Mouse (Mus musculus) MEL (cell line): ENCODE data around the gene Masp2. TPM values are rescaled to one million over a fixed set of nuclear protein-coding genes. Genes with fewer than 3 reads are reported as not detected.

ENCODE experiments used
- DNase-seq: peaks from one replicate; pipeline ENCODE4 v3.0.0; 2011; ENCODE audit warnings: low read depth, low spot score
- H3K27ac ChIP-seq: 2 replicates; pipeline ENCODE4 v1.5.1; 2012; ENCODE audit warnings: low read depth, mild to moderate bottlenecking, control low read depth, low read length, moderate library complexity; ENCODE audit not compliant: control insufficient read depth
- H3K27me3 ChIP-seq, 2 experiments: fragments of 150-350 bp in 1 of 2; sonication (generic) in 1 of 2; 2 replicates each; pipeline ENCODE4 v1.6.1; 2012; ENCODE audit warnings: low read length in 2 of 2, mild to moderate bottlenecking in 2 of 2, improper control_type of control experiment in 1 of 2, moderate library complexity in 1 of 2; ENCODE audit not compliant: insufficient read depth in 2 of 2, control insufficient read depth in 1 of 2
- H3K36me3 ChIP-seq, 2 experiments: 2 replicates each; pipeline ENCODE4 v1.6.1; 2012 to 2014; ENCODE audit warnings: low read length in 2 of 2, improper control_type of control experiment in 1 of 2, inconsistent platforms in 1 of 2, mild to moderate bottlenecking in 1 of 2; ENCODE audit not compliant: insufficient read depth in 2 of 2, control insufficient read depth in 1 of 2
- H3K4me1 ChIP-seq, 2 experiments: fragments of 150-350 bp in 1 of 2; sonication (generic) in 1 of 2; 2 replicates each; pipeline ENCODE4 v1.6.1; 2012; ENCODE audit warnings: low read length in 2 of 2, improper control_type of control experiment in 1 of 2, mild to moderate bottlenecking in 1 of 2; ENCODE audit not compliant: insufficient read depth in 2 of 2, control insufficient read depth in 1 of 2
- H3K4me3 ChIP-seq, 2 experiments: fragments of 150-350 bp in 1 of 2; sonication (generic) in 1 of 2; 2 replicates each; pipeline ENCODE4 v1.5.1; 2012; ENCODE audit warnings: low read depth in 2 of 2, low read length in 2 of 2, mild to moderate bottlenecking in 2 of 2, moderate library complexity in 2 of 2, control low read depth in 1 of 2, improper control_type of control experiment in 1 of 2; ENCODE audit not compliant: control insufficient read depth in 1 of 2, insufficient read depth in 1 of 2
- H3K79me2 ChIP-seq: 2 replicates; pipeline ENCODE4 v1.6.1; 2012; ENCODE audit warnings: mild to moderate bottlenecking, low read length, moderate library complexity; ENCODE audit not compliant: control insufficient read depth, poor library complexity, insufficient read depth
- H3K9ac ChIP-seq: 2 replicates; pipeline ENCODE4 v1.6.1; 2012; ENCODE audit warnings: low read depth, mild to moderate bottlenecking, control low read depth, low read length, moderate library complexity; ENCODE audit not compliant: control insufficient read depth, poor library complexity, severe bottlenecking
- H3K9me3 ChIP-seq: fragments of 150-350 bp; sonication (generic); replicated peaks from 2 replicates; pipeline ENCODE4 v1.6.1; 2012; ENCODE audit warnings: mild to moderate bottlenecking, low read length, improper control_type of control experiment, moderate library complexity; ENCODE audit not compliant: insufficient read depth
- EP300 ChIP-seq, 2 experiments: IDR thresholded peaks; 2 replicates each; pipeline ENCODE4 v1.6.1; 2011; ENCODE audit warnings: improper control_type of control experiment in 2 of 2, low read length in 2 of 2, low read depth in 1 of 2, mild to moderate bottlenecking in 1 of 2
- ETS1 ChIP-seq: IDR thresholded peaks from 2 replicates; pipeline ENCODE4 v1.6.1; 2012; ENCODE audit warnings: low read depth, mild to moderate bottlenecking, inconsistent platforms, low read length, improper control_type of control experiment, moderate library complexity
- GABPA ChIP-seq: IDR thresholded peaks from 2 replicates; pipeline ENCODE4 v1.6.1; 2012; ENCODE audit warnings: low read depth, mild to moderate bottlenecking, inconsistent platforms, low read length, improper control_type of control experiment, moderate library complexity
- MAFK ChIP-seq: IDR thresholded peaks from 2 replicates; pipeline ENCODE4 v1.6.1; 2011; ENCODE audit warnings: low read depth, mild to moderate bottlenecking, low read length, improper control_type of control experiment, borderline replicate concordance
- MAX ChIP-seq: IDR thresholded peaks from 2 replicates; pipeline ENCODE4 v1.6.1; 2011; ENCODE audit warnings: low read length, improper control_type of control experiment
- MXI1 ChIP-seq: IDR thresholded peaks from 2 replicates; pipeline ENCODE4 v1.6.1; 2011; ENCODE audit warnings: mild to moderate bottlenecking, low read depth, low read length, improper control_type of control experiment
- MYB ChIP-seq: IDR thresholded peaks from 2 replicates; pipeline ENCODE4 v1.6.1; 2011; ENCODE audit warnings: mild to moderate bottlenecking, low read depth, low read length, improper control_type of control experiment
- POLR2A ChIP-seq, 2 experiments: IDR thresholded peaks; 2 replicates each; pipeline ENCODE4 v1.6.1; 2011 to 2012; ENCODE audit warnings: low read length in 2 of 2, mild to moderate bottlenecking in 2 of 2, control low read depth in 1 of 2, improper control_type of control experiment in 1 of 2, low read depth in 1 of 2, moderate library complexity in 1 of 2; ENCODE audit not compliant: control insufficient read depth in 1 of 2, insufficient read depth in 1 of 2, poor library complexity in 1 of 2
- RAD21 ChIP-seq: IDR thresholded peaks from 2 replicates; pipeline ENCODE4 v1.6.1; 2011; ENCODE audit warnings: mild to moderate bottlenecking, low read depth, low read length, improper control_type of control experiment
- SMC3 ChIP-seq: IDR thresholded peaks from 2 replicates; pipeline ENCODE4 v1.6.1; 2011; ENCODE audit warnings: low read depth, low read length, improper control_type of control experiment
- TAL1 ChIP-seq: IDR thresholded peaks from 2 replicates; pipeline ENCODE4 v1.6.1; 2012; ENCODE audit warnings: mild to moderate bottlenecking, inconsistent platforms, low read length, moderate library complexity, mixed read lengths
- TCF12 ChIP-seq: IDR thresholded peaks from 2 replicates; pipeline ENCODE4 v1.6.1; 2014; ENCODE audit warnings: low read depth, mild to moderate bottlenecking, inconsistent platforms, low read length, improper control_type of control experiment, moderate library complexity
- USF2 ChIP-seq, 2 experiments: IDR thresholded peaks; 2 replicates each; pipeline ENCODE4 v1.6.1; 2011 to 2012; ENCODE audit warnings: improper control_type of control experiment in 2 of 2, low read length in 2 of 2, borderline replicate concordance in 1 of 2, inconsistent platforms in 1 of 2, low read depth in 1 of 2, mild to moderate bottlenecking in 1 of 2; ENCODE audit not compliant: insufficient read depth in 1 of 2
- ZC3H11A ChIP-seq: IDR thresholded peaks from 2 replicates; pipeline ENCODE4 v1.6.1; 2012; ENCODE audit warnings: low read depth, mild to moderate bottlenecking, inconsistent platforms, low read length, improper control_type of control experiment
- ZNF384 ChIP-seq: IDR thresholded peaks from 2 replicates; pipeline ENCODE4 v1.6.1; 2012; ENCODE audit warnings: low read depth, mild to moderate bottlenecking, inconsistent platforms, low read length, improper control_type of control experiment
- polyA plus RNA-seq, 2 experiments: library from polyadenylated mRNA; stranded (reverse) in 1 of 2; unstranded in 1 of 2; fragments of >175 nt in 1 of 2; fragments of >200 nt in 1 of 2; gene quantifications; 2 replicates each; pipeline versions ENCODE4 v1.2.1 to v1.2.4; 2012; ENCODE audit warnings: low replicate concordance in 2 of 2, low read depth in 1 of 2; ENCODE audit not compliant: insufficient read length in 2 of 2, insufficient read depth in 1 of 2, missing spikeins in 1 of 2
- total RNA-seq: library from RNA; depleted of rRNA; stranded (reverse); fragments of 300-350 nt; gene quantifications from 2 replicates; pipeline ENCODE4 v1.2.3, GENCODE M21; 2012

Gene Masp2
- total and polyA plus RNA-seq, 3 experiments: 0.38 to 1.4 TPM; not detected in 1

DNA sequence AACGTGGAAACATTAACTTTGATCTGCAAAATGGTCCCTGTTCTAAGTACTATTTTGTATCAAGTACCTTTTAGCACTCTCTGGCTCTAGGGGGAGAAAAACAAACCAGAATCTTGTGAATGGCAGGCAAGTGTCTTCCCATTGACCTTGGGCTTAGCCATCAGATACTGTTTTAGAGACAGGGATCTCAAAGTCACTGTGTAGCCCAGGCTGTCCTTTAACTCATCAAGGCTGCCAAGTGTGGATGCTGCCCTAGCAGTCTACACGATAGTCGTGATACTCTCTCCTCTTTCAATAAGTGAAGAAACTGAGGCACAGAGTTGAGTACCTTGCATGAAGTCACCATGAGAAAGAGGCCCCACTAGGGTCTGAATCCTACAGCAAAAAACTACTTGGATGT lies 24.9 kb downstream of the Masp2 start:
- Histone ChIP-seq H3K27ac (peak overlapping the region; percentile 20; the same call in 1 of the 2 replicates), H3K4me3 (peak overlapping the region; percentile 39 to 62)
- TF ChIP-seq EP300 (IDR thresholded peaks at IDR 0.05; ENCODE audit: low read depth in 1 of 2, low read length in 2 of 2) (0 out of 4 replicates have a peak, but pooled peaks of 1 of the 2 experiments have one; percentile 2), GABPA (no peak), MAX (0 out of 2 replicates have a peak, but pooled peaks have one; percentile 22)

DNA sequence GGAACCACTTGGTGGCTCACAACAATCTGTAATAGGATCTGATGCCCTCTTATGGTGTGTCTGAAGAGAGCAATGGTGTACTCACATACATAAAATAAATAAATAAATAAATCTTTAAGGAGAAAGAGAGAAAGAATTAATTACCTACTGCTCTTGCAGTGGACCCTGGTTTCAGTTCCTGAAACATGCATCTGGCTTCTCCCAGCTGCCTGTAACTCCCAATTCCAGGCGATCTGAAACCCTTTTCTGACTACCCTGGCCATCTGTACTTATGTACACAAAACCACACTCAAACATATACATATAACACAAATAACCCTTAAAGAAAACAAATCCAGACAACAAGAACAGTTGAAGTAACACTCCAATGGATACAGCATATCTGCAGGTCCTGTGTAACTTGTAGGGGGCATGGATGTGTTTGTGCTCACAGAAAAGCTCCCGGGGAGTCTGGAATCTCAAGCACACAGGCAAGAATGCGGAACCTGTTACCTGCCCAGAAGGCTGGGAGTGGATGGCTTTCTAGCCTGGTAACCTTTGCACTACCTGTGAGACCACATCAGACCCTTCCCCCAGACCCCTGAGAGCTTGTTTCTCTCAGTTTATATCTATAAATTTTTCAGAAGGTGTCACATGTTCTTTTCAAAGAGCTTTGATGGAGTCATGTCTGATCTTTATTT lies 29.8 kb downstream of the Masp2 start:
- no peaks in the 10 kb centered on the region for H3K9me3 ChIP-seq
- TF ChIP-seq MAX (no peak), SMC3 (no peak), TAL1 (no peak), USF2 (IDR thresholded peaks at IDR 0.05; ENCODE audit: borderline replicate concordance in 1 of 2, insufficient read depth in 1 of 2, low read depth in 1 of 2, low read length in 2 of 2) (no peak), POLR2A (IDR thresholded peaks at IDR 0.05; ENCODE audit: control insufficient read depth in 1 of 2, insufficient read depth in 1 of 2, low read depth in 1 of 2, low read length in 2 of 2, poor library complexity in 1 of 2) (no peak), MYB (no peak), ZC3H11A (no peak), MXI1 (no peak), TCF12 (no peak), ETS1 (no peak), MAFK (no peak), RAD21 (no peak), ZNF384 (no peak)
- TF ChIP-seq, all 39 proteins: peak for 0
- peaks cover 0 to 16% of the 10 kb centered on the region in 2 experiments; a peak in 2 of 4 replicates for H3K36me3 ChIP-seq
- no peak overlapping the region for H3K4me3 ChIP-seq
- H3K4me1 ChIP-seq: peaks cover 0 to 29% of the 10 kb centered on the region in 2 experiments; a peak in 3 of 4 replicates
- H3K9ac ChIP-seq: no peak overlapping the region
- H3K79me2 ChIP-seq: no peaks in the 10 kb centered on the region
- H3K27me3 ChIP-seq: no peaks in the 10 kb centered on the region
- H3K27ac ChIP-seq: no peak overlapping the region
- DNase-seq: no peak

More for the DNA sequence above, 24.9 kb downstream of the Masp2 start:
- peaks cover 39% of the 10 kb centered on the region for H3K79me2 ChIP-seq
- peak overlapping the region; percentile 68 for H3K9ac ChIP-seq
- DNase-seq: no peak
- H3K27me3 ChIP-seq: no peaks in the 10 kb centered on the region
- H3K9me3 ChIP-seq: no peaks in the 10 kb centered on the region
- peaks cover 22 to 34% of the 10 kb centered on the region in 2 experiments for H3K36me3 ChIP-seq
- H3K4me1 ChIP-seq: peaks cover 2 to 26% of the 10 kb centered on the region in 2 experiments
